Mouse (Mus musculus): ENCODE data around the gene Scnn1a.

- TF ChIP-seq CTCF (IDR thresholded peaks at IDR 0.05; ENCODE audit: low read depth) (no peak), EP300 (IDR thresholded peaks at IDR 0.05; ENCODE audit: low read depth) (no peak)
Measured at GRCm38 (mm10) chr6:125285890-125286289, 34.6 kb upstream of the Scnn1a start, which contains the start of gene Tuba3a.

All from heart, postnatal 0 days (tissue).